Mouse (Mus musculus) right cerebral cortex, adult 18-20 months (tissue): ENCODE measurements around the gene Rreb1.

Experiments
- DNase-seq: peaks from one replicate; pipeline ENCODE4 v3.0.0; 2022; ENCODE audit warnings: mixed read lengths

Rreb1 gene

GRCm38 (mm10) chr13:37959239-37959907 is 181.2 kb downstream of the Rreb1 start:
- DNase-seq: no peak

GRCm38 (mm10) chr13:37959936-37960335 is 181.7 kb downstream of the Rreb1 start:
- DNase-seq: no peak

- no peak for DNase-seq
Observed at GRCm38 (mm10) chr13:37962541-37962940, 184.3 kb downstream of the Rreb1 start.

GRCm38 (mm10) chr13:37963354-37964007 is 185.3 kb downstream of the Rreb1 start:
- peak; percentile 77 for DNase-seq

GRCm38 (mm10) chr13:37964128-37965087 is 186.2 kb downstream of the Rreb1 start:
- peak; percentile 39 for DNase-seq

GRCm38 (mm10) chr13:37965126-37965914 is 187.1 kb downstream of the Rreb1 start:
- DNase-seq: no peak

GRCm38 (mm10) chr13:37966256-37967051 is 188.3 kb downstream of the Rreb1 start:
- no peak for DNase-seq

- no peak for DNase-seq
Observed at GRCm38 (mm10) chr13:37967052-37967437, 188.8 kb downstream of the Rreb1 start.

GRCm38 (mm10) chr13:37967565-37967964 is 189.4 kb downstream of the Rreb1 start:
- DNase-seq: no peak

- DNase-seq: peak; percentile 87
Observed at GRCm38 (mm10) chr13:37969337-37969736, 191.1 kb downstream of the Rreb1 start.

GRCm38 (mm10) chr13:37969988-37970387 is 191.8 kb downstream of the Rreb1 start:
- DNase-seq: no peak

GRCm38 (mm10) chr13:37970887-37971530 is 192.8 kb downstream of the Rreb1 start:
- DNase-seq: no peak

GRCm38 (mm10) chr13:37974036-37974435 is 195.8 kb downstream of the Rreb1 start:
- DNase-seq: peak; percentile 24

- no peak for DNase-seq
Observed at GRCm38 (mm10) chr13:37974731-37975130, 196.5 kb downstream of the Rreb1 start.

GRCm38 (mm10) chr13:37979506-37979905 is 201.3 kb downstream of the Rreb1 start:
- DNase-seq: no peak

- DNase-seq: no peak
Observed at GRCm38 (mm10) chr13:37980346-37980745, 202.1 kb downstream of the Rreb1 start.

GRCm38 (mm10) chr13:37981063-37981462 is 202.9 kb downstream of the Rreb1 start:
- no peak for DNase-seq

- no peak for DNase-seq
Observed at GRCm38 (mm10) chr13:37986166-37986565, 208.0 kb downstream of the Rreb1 start.

- DNase-seq: no peak
Observed at GRCm38 (mm10) chr13:37989701-37990100, 211.5 kb downstream of the Rreb1 start.

GRCm38 (mm10) chr13:37992638-37993371 is 214.6 kb downstream of the Rreb1 start:
- no peak for DNase-seq

- DNase-seq: no peak
Observed at GRCm38 (mm10) chr13:37993376-37993703, 215.1 kb downstream of the Rreb1 start.
